Mouse (Mus musculus) lung, adult 2 months (tissue): Measurements from ENCODE around the gene Tent4b.

ENCODE experiments used
- CTCF ChIP-seq: fragments of 200-500 bp; IDR thresholded peaks from 2 replicates; pipeline ENCODE4 v1.5.1; 2011; ENCODE audit warnings: mild to moderate bottlenecking, low read length, control low read depth; ENCODE audit not compliant: insufficient read depth
- POLR2A ChIP-seq: fragments of 200-500 bp; IDR thresholded peaks from 2 replicates; pipeline ENCODE4 v1.6.1; 2011; ENCODE audit warnings: low read depth, mild to moderate bottlenecking, control low read depth, low read length, borderline replicate concordance; ENCODE audit errors: extremely low read depth

- TF ChIP-seq CTCF (peak; percentile 98), POLR2A (no peak)
Measured at GRCm38 (mm10) chr8:88244298-88244697, 45.3 kb downstream of the Tent4b start.
